Mouse (Mus musculus): ENCODE data around the gene Cdk5r1. TPM values are rescaled to one million over a fixed set of nuclear protein-coding genes. Genes with fewer than 3 reads are reported as not detected.

The Cdk5r1 gene
- total RNA-seq, 2 experiments from 2014 or later: 1.2 to 1.8 TPM

DNA sequence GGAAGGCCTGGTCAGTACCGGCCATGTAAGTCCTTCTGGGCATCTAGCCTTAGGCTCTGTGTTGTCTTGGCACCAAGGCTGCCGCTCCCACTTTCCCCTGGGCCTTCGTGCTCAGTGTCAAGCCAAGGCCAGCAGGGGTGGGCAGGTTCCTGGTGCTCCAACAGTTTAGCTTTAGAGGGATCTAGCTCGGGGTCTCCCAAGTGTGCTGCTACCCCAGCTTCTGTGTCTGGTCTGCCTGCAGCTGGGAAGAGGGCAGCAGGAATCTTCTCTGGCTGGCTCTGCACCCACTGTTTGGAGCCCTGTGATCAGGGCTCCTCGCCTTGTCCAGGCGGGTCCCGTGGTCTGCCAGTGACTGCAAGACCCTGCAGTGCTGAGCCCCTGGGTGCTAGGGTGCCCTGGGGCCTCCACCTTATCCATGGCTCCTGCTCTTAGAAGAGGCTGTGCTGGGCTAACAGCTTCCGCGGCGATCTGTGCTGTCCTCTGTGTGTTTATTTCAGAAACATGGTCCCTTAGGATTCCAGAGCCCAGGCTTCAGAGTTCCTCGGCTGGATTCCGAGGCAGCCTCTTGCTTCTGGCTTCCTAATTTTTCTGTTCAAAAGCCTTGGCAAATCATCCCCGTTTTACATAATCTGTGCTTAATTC lies 4.7 kb downstream of the Cdk5r1 start:
- DNase-seq: no peak

DNA sequence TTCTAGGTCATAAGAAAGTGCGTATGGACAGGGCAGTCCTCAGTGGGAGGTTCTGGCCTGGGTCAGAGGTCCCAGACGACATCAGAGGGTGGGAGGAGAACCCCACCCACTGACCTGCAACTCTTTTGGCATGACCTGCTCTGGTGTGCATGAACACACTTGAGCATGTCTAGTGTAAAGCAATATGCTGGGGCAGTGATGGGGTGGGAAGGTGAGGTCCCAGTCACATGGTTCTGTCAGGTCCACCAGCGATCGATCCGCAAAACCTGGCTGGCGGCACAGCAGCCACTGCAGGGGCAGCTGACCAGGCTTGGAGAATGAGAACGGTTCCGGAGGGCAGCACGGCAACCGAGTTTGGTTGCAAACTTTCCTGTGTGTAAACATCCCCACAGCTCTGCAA lies 5.5 kb downstream of the Cdk5r1 start:
- no peak for DNase-seq

DNA sequence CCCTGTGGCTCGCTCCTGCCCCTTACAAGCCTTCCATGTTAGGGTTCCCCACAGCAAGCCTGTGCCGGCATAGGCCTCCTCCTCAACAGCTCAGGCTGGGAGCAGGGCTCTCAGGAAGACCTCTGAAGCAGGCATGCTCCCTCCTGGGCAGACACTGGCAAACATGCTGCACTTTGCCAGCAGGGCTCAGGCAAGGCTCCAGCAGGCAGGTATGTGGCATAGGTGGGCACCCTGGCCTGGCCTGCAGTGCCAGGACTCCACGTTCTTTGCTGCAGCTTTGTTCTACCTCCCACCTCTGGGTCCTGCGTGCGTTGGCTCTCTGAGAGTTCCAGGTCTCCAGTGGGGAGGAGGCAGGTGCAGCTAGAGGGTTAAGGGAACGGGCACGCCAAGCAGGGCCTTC lies 6.1 kb downstream of the Cdk5r1 start:
- no peak for DNase-seq

DNA sequence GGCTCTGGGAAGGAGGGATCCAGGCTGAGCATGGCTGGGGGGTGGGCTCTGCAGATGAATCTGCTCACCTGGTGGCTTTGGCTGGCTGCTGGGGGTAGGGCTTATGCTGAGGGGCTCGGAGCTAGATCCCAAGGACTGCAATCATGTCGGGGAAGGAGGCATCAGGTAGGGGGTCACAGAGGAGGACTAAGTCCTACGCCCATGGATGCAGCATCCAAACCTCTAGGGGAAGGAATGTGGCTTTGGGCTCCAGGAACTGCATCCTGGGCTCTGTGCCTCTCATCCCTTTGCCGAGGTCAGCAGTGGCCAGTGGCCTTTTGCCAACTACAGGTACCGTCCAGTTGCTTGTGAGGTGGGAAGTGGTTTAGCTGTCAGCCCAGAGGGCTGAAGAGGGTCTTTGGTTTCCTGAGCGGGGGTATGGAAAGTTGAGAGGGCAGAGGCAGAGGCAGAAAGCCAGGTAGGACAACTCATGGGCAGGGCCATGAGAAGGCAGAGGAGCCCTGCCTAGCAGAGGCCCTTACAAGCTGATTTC lies 6.8 kb downstream of the Cdk5r1 start:
- no peak for DNase-seq

DNA sequence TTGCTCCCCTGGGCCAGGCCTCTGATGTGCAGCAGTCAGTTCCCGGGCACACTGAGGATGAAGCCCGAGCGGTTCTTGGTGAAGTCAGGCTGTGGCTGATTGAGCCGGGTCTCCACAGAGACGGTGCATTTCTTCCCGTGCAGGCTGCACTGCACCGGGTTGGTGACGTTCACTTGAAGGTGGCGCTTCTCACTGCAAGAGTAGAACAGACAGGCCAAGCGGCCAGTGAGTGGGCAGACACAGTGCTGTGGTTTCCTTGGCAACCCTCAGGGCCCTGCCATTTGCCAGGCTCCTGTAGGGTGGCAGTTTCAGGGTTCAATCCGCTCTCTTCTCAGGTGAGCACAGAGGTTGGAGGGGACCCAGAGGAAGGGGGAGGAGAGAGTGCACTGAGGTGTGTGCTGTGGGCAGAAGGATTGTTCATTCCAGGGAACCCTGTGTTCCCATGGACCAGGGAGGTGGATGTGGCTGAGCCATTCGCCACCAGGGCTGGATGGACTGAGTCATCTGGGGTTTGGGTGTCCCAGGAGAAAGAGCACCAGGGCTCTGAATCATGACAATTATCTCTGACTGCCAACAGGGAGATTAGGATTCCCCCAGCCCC lies 7.5 kb downstream of the Cdk5r1 start:
- DNase-seq: no peak

DNA sequence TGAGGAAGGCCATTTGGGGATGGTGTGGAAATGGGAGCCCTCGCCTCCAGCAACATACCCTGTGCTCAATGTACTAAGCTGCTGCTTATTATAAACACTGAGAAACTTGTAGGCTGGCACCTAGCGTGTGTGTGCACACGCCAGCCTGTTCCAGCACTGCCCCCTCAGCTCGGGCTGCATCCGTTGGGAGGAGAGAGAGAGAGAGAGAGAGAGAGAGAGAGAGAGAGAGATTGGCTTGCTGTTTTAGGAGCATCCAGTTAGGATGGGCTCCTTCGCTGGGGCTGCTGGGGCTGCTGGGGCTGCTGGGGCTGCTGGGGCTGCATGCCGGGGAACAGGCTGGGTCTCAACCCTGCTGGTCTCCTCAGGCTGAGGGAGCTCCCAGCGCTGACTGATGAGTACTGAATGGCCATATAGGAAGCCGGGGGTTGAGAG lies 8.3 kb downstream of the Cdk5r1 start:
- no peak for DNase-seq

DNA sequence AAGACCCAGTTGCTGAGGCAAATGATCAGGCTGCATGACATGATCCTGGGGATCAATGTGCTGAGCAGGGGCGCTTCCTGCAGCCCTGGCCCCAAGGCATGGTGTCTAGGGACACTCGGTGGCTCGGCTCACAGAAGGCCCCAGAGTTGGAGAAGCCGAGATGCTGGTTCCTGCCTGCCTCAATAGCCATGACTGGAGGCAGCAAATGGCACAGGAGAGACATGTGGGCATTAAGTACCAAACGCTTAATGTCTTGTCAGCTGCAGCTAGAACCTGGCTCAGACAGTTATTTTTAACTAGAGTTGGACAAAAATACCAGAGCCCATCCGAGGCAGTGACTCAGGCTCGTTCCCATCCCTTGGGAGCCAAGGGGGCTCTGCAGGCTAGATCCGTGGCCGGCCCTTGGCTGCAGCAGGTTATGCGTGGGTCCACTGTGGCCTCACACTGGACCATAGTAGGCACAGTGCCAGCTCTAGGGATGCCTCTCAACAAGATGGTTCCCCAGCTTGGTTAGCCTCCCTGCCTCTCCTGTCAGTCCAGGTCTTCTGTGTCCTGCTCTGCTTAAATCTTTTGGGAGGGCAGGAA lies 8.9 kb downstream of the Cdk5r1 start:
- DNase-seq: no peak

DNA sequence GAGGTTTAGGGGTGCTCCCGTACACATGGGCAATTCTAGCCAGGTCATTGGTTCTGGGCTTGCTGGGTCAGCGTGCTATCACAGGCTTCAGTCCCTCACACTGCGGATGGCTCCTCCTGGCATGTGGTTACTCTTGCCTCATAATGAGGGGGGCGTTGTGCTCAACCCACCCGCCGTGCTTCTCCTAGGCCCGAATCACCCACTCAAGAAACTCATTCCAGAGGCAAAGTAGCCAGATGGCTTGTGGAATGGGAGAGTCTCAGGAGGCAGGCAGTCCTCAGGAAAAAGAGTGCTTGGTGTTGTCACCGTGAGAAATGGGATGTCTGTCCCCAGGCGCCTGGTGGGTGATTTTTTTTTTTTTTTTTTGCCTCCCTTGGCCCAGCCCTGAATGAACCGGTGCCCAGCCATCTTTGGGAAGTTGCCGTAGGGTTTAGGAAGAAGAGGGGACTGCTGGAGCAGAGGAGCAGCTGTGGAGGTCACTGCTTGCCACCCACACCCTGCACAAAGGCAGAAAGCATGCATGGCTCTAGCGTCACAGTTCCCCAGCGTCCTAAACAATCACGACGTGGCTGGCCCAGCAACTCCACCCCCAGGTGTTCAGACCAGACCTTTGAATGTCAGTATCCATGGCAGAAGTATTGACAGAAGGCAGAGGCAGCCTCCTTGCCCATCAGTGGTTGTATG lies 11.2 kb downstream of the Cdk5r1 start:
- DNase-seq: no peak

DNA sequence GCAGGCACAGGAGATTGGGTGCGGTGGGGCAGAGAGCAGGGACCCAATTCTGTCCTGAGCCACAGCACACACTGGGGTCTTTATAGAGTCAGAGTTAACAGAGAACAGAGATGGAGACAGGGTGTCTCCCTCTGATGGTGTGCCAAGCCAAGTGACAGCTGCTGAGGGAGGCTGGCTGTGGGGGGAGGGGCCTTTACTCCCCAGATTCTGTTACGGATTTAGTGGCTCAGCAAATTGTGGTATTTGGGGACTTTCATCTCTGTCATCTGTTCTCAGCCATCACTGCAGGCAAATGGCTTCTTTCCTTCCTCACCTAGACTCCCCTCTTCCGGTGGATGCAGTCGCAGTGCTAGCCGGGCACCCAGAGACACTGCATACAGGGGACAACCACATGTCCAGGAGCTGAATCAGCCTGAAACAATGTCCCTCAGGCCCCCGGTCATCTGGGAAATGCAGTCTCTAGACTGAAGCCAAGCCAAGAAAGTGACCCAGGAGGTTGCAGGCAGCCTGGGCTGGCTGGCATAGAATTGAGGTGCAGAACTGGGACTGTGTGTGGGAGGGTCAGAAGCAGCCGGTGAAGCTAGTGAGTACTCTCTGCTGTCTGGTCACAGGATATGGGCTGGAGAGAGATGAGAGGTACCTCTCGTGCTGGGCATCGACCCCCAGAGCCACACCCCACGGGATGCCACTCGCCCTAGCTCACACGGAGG lies 12.5 kb downstream of the Cdk5r1 start:
- no peak for DNase-seq

DNA sequence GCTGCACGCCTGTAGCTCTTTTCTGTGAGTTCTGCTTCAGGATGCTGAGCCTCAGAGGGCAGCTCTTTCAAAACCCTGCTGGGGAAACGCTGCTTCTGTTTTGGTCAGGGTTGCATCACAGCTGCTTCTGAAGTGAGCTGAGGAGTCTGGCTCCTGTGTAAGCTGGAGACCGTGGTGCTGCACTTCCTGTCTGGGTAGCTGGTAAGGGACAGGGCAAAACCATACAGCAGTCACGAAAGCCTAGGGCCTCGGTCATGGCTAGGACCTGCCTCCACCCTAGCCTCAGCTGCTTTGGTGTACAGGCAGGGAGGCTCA lies 13.0 kb downstream of the Cdk5r1 start:
- no peak for DNase-seq

DNA sequence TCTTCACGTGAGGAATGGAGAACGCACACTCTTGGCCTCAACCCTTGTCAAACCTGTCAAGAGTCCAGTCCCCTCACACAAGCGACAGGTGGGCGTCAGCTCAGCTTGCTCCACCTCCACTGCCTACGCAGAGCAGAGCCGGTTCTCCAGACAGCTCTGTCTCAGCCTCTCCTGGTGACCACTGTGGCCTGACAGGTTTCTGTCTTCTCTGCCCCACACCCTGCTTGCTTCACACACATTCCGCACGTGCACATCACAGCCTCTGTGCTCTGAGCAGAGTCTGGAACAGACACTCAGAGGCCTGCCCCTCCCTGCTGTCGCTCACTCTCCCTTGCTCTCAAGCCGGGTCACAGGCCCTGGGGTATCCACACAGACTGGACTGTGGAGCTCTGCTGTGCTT lies 14.0 kb downstream of the Cdk5r1 start:
- no peak for DNase-seq

DNA sequence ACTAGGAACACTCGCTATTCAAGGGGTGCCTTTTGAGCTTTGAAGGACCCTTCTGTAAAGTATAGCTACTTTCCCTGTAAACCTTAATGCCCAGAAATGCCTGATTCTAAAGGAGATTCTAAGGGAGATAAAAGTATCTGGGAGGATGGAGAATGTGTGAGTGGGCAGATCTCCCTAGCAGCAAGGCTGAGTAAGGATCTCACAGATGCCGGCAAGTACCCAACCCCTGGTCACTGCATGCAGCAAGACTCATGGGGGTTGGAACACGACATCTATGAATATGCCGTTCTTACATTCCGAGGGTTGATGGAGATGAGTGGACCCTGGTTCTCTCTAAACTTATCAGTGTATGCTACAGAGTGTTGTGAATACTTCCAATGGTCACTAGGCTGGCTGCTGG lies 16.4 kb downstream of the Cdk5r1 start:
- no peak for DNase-seq

DNA sequence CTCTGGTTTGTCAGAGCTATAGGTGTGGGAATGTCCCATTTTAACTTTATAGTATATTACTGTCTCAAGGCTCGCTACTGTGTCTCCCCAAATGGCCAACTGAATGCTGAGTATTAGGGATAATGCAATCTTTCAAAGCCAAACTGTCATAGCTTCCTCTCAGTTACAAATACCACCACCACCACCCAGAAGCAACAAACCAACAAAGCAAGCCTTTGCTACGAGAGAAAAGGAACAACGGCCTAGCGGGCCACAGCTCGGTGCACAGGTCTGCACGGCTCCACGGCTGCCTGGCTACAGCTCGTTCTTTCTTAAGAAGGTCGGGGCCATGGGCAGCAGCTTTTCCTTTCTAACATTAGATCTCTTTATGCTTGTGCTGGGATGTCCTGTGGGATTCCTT lies 18.0 kb downstream of the Cdk5r1 start:
- DNase-seq: no peak

DNA sequence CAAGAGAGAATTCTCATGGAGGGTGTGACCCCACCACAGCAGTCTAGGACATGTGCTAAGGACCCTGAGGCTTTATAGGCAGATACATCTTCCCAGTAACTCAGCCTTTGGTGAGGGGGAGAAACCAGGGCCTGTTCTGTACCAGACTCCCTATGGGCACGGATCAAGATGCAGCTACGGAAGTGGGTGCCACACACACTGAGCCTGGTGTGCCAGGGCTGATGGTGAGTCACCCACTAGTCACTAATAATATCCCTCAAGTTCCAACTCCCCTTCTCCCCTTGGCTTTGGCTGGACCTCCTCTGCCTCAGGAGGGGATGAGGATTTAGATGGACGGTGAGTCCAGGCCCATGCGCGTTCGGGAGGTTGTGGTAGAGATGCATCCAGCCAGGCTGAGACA lies 19.1 kb downstream of the Cdk5r1 start:
- DNase-seq: no peak

DNA sequence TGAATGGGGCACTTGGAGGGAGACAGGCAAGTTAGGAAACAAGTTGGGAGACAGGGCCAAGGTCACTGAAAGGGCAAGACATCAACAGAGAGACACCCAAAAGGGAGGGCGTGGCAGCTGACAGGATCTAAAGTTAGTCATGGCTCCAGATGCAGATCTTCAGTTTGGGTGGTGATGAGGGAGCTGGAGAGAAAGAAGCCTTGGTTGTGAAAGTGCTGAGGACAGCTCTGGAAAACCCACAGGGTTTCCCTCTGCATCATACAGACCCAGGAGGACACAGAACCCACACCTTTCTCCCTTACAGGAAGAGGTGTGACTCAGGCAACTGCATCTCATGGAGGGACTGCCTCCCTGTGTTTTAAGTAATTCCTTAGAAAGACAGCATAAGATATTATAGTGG lies 19.8 kb downstream of the Cdk5r1 start:
- DNase-seq: no peak

DNA sequence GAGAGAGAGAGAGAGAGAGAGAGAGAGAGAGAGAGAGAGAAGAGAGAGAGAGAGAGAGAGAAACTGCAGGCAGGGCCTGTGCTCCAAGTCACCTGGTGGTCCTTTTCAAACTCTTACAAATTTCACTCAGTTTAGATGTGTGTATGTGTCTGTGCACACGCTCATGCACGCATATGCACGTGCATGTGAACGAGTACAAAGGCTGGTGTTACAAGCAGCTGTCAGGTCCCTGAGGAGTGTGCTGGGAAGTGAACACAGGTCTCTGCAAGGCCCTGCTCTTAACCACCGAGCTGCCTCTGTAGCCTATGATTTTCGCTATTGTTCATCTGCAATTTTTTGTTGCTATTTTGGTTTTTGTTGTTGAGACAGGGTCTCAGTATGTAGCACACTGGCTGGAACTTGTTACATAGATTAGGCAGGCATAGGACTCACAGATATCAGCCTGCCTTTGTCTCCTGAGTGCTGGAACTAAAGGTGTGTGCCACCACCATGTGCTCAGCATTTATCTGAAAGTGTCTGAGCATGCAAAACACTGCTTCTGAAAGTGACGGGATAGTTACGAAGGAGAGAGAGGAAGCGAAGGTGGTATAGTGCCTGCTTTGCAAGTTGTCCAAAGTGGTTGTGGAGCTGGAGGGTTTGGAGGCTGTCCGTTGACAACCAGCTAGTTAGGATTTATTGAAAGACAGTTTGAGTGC lies 20.5 kb downstream of the Cdk5r1 start:
- no peak for DNase-seq

DNA sequence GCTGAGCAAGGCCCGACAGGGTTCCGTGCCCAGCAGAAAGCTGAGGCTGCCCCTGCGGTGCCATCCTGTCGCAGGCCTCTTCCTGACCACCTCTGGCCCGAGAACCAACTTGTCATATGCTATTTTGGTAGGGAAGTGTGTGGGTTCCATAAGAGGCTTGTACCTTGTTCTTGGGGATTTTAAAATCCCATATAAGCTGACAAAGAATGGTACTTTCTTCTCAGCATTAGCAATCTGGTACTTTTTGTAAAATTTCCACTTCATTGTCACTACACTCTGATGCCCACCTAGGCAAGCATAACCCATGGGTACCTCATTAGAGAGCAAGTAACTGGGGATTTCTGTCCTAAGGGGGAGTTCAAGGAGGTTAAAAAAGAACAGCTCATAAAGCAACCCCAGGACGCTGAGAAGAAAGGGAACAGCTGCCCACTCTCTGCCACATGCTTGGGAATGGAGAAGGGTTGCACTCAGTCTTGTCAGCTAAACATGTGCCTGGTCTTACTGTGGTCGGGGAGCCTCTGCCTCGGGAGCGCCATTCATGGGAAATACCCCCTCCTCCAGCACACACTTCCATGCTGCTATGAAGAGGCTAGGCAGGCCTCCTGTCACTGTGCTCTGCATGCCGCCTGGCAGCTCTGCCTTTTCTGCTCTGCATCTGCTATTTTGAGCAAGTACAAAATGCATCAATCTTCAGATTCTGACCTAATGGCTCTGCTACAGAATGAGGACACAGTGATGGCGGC lies 21.7 kb downstream of the Cdk5r1 start:
- DNase-seq: no peak

DNA sequence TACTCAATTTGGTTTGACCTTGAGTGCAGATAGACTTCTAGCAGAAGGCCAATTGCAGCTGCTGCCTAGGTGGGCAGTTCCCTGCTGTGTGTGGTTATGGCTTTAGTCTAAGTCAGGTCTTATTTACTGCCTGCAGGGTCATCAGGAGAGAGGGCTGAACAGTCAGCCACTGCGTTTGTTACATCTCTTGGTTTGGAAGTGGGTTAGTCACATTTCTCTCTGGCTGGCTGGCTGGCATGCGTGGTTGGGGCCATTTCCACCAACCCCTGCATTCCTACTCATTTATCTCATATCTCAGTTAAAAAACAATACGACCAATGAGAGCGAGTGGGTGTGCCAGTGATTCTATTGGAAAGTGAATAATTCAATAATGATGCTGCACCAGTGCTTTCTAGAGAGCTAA lies 22.7 kb downstream of the Cdk5r1 start:
- DNase-seq: no peak

DNA sequence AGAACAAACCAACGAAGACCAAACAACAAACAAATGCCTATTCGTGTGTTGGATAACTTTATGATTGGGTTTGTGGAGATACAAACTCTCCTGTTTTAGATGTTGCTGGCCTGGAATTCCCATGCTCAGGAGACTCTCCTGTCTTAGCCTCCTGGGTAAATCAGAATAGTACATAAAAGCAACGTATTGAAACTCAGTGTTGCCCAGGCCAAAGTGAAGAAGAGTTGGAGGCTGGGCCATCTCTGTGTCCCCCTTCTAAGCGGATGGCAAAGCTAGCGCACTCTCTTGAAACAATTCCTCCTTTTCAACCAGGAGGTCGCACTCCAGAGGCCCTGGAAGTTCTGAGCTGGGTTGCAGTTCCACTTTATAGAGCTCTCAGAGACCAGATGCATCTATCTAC lies 26.5 kb downstream of the Cdk5r1 start:
- no peak for DNase-seq

DNA sequence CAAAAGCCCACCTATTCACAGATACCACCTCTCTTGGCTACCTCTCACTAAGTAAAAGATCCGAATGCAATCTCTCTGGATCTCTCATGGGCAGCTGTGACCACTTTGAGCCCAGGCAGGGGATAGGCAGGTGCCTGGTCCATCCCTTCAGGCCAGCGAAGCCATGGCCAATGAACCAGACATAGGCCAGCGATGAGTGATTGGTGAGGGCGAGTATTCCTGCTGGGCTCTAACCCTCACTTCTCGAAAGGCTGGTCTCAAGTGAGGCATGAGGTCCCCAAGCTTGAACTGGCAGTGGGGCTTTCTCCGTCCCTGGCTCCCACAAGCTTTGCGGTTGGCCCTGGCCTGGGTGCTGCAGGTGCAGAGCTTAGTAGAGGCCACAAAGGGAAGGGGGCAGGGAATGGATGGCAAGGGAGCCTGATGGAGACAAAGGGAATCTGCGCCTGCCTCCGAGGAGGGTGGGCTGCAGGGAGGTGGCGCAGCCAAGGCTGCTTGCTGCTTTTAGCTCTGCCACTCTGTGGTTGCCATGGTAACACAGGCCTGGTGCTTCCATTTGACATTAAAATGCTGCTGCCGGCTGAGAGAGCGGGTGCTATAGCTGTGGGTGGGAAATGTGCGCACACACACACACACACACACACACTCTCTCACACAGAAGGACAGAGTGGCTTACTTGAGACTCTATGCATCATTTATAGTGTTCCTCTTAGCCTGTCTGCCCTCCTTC lies 27.1 kb downstream of the Cdk5r1 start:
- DNase-seq: no peak
